Mouse (Mus musculus) small intestine, adult 2 months (tissue): Measurements from ENCODE around the gene Hist3h2a. TPM values are rescaled to one million over a fixed set of nuclear protein-coding genes. Genes with fewer than 3 reads are reported as not detected.

ENCODE experiments used
- H3K27ac ChIP-seq: fragments of 200-500 bp; 2 replicates; pipeline ENCODE4 v1.5.1; 2012; ENCODE audit warnings: low read depth, low read length, control low read depth, inconsistent platforms; ENCODE audit not compliant: insufficient read depth
- H3K27me3 ChIP-seq: fragments of 200-500 bp; 2 replicates; pipeline ENCODE4 v1.6.1; 2012; ENCODE audit warnings: mild to moderate bottlenecking, moderate library complexity, low read length, inconsistent platforms; ENCODE audit not compliant: control insufficient read depth, insufficient read depth
- H3K36me3 ChIP-seq: fragments of 200-500 bp; 2 replicates; pipeline ENCODE4 v1.6.1; 2012; ENCODE audit warnings: mild to moderate bottlenecking, low read length, control low read depth, inconsistent platforms; ENCODE audit not compliant: control insufficient read depth, insufficient read depth
- H3K4me1 ChIP-seq: fragments of 200-500 bp; 2 replicates; pipeline ENCODE4 v1.6.1; 2012; ENCODE audit warnings: low read length, inconsistent platforms, mixed read lengths; ENCODE audit not compliant: control insufficient read depth, insufficient read depth, insufficient read length
- H3K4me3 ChIP-seq: fragments of 200-500 bp; 2 replicates; pipeline ENCODE4 v1.5.1; 2012; ENCODE audit warnings: low read depth, mild to moderate bottlenecking, control low read depth, inconsistent platforms, low read length, moderate library complexity
- CTCF ChIP-seq: fragments of 200-500 bp; IDR thresholded peaks from 2 replicates; pipeline ENCODE4 v1.5.1; 2012; ENCODE audit warnings: low read depth, mild to moderate bottlenecking, control low read depth, inconsistent platforms, low read length, moderate library complexity, mixed read lengths; ENCODE audit not compliant: insufficient replicate concordance, insufficient read length; ENCODE audit errors: extremely low read depth
- POLR2A ChIP-seq: fragments of 200-500 bp; IDR thresholded peaks from 2 replicates; pipeline ENCODE4 v1.6.1; 2012; ENCODE audit warnings: low read depth, mild to moderate bottlenecking, control low read depth, inconsistent platforms, low read length, moderate library complexity
- WGBS: fragments of 180-500 bp; shearing (Covaris S2); methylation state at CpG from one replicate; pipeline ENCODE4 v1.1.7; 2018; 5-methylcytosine and 5-hydroxymethylcytosine counted together
- polyA plus RNA-seq: library from polyadenylated mRNA; depleted of rRNA; stranded (reverse); fragments of >200 nt; gene quantifications from 2 replicates; pipeline ENCODE4 v1.2.3, GENCODE M21; 2012

Hist3h2a gene
- polyA plus RNA-seq, 1 experiment, result 12.1 TPM

DNA sequence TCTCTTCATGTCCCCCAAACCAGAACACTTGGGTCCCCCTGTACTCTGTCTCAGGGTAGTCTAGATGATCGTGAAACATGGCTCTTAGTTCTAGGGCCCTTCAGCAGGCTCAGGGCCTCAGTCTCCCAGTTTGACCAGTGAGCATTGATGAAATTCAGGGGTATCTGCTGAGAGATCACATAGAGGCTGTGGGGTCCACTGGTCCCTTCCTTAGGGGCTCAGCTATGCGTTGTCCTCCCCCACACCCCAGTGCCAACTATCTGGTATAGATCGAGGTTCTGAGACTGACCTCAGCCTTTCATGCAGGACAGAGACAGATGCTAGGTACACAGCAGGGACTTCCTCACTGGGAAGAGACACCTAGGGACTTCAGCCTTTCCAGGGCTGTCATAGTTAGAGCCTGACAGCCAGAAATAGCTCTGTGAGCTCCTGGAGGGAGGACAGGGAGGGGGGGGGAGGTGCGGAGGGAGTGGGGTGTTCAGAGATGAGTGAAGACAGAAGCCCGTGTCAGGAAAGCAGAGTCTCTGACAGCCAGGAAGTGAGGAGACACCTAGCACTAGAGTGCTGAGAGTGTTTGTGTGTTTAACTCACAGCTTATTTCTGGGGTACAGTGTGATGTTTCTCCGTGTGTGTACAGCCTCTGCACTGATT is 29.3 kb downstream of the Hist3h2a start:
- H3K27me3 ChIP-seq, result no peaks in the 10 kb centered on the region
- no peak overlapping the region for H3K27ac ChIP-seq
- no peak for TF ChIP-seq CTCF
- WGBS, result 83% methylated on average over 6 of the region's 6 CpGs
- peaks cover 51% of the 10 kb centered on the region for H3K36me3 ChIP-seq
- H3K4me3 ChIP-seq, result no peak overlapping the region
- peaks cover 28% of the 10 kb centered on the region for H3K4me1 ChIP-seq

GRCm38 (mm10) chr11:58984657-58985056 is 30.2 kb downstream of the Hist3h2a start:
- H3K4me3 ChIP-seq, result no peak overlapping the region
- H3K27ac ChIP-seq, result no peak overlapping the region
- peaks cover 23% of the 10 kb centered on the region for H3K4me1 ChIP-seq
- WGBS, result 89% methylated on average over 7 of the region's 7 CpGs
- peaks cover 59% of the 10 kb centered on the region for H3K36me3 ChIP-seq
- H3K27me3 ChIP-seq, result no peaks in the 10 kb centered on the region
- no peak for TF ChIP-seq POLR2A
- TF ChIP-seq CTCF, result no peak

- H3K4me1 ChIP-seq, result peaks cover 20% of the 10 kb centered on the region
- H3K27ac ChIP-seq, result no peak overlapping the region
- 70% methylated on average over 3 of the region's 3 CpGs for WGBS
- peaks cover 66% of the 10 kb centered on the region for H3K36me3 ChIP-seq
- no peaks in the 10 kb centered on the region for H3K27me3 ChIP-seq
- TF ChIP-seq CTCF (no peak), POLR2A (no peak)
- H3K4me3 ChIP-seq, result no peak overlapping the region
Measured at GRCm38 (mm10) chr11:58985299-58985917, 30.9 kb downstream of the Hist3h2a start.

GRCm38 (mm10) chr11:58989166-58989565 is 34.7 kb downstream of the Hist3h2a start:
- WGBS, result 95% methylated on average over 4 of the region's 4 CpGs
- no peak overlapping the region for H3K27ac ChIP-seq
- peaks cover 5% of the 10 kb centered on the region for H3K4me1 ChIP-seq
- TF ChIP-seq POLR2A, result no peak
- TF ChIP-seq CTCF, result no peak
- 0 out of 2 replicates have a peak, but pooled peaks cover under 1% of the 10 kb centered on the region for H3K27me3 ChIP-seq
- H3K36me3 ChIP-seq, result peaks cover 50% of the 10 kb centered on the region
- H3K4me3 ChIP-seq, result no peak overlapping the region

DNA sequence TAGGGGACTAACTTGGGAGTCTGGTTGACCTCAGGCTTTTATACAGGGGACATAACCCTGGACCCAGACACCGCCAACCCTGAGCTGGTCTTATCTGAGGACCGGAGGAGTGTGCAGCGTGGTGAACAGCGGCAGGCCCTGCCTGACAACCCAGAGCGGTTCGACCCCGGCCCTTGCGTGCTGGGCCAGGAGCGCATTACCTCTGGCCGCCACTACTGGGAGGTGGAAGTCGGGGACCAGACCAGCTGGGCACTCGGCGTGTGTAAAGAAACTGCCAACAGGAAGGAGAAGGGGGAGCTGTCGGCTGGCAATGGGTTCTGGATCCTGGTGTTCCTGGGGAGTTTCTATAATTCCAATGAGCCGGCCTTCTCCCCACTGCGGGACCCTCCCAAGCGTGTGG is 35.7 kb downstream of the Hist3h2a start:
- Histone ChIP-seq H3K4me1 (peaks cover 11% of the 10 kb centered on the region), H3K4me3 (no peak overlapping the region), H3K36me3 (peaks cover 40% of the 10 kb centered on the region), H3K27ac (no peak overlapping the region), H3K27me3 (0 out of 2 replicates have a peak, but pooled peaks cover 4% of the 10 kb centered on the region)
- TF ChIP-seq POLR2A (no peak), CTCF (no peak)
- WGBS, result 89% methylated on average over 17 of the region's 17 CpGs

- WGBS, result 63% methylated on average over 9 of the region's 9 CpGs
- peaks cover 37% of the 10 kb centered on the region for H3K36me3 ChIP-seq
Measured at GRCm38 (mm10) chr11:58990794-58991193, 36.3 kb downstream of the Hist3h2a start.

DNA sequence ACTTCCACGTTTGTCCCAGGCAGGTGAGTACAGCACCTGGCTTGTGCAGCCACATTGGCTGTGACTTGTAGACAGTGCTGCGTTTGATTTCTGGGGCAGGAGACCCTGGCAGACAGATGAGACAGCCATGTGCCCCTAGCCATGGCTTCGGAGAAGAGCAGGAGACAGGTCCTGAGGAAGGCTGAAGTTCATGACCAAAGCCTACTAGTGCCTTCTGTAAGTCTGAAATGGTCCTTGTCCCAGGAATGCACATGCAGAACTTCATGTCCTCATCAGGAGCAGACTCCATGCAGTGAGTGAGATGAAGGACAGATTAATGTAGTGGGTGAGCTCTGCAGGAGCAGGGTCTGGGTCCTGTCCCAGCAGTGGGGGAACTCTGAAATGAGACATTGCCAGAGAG is 37.4 kb downstream of the Hist3h2a start:
- WGBS, result 66% methylated on average over 3 of the region's 3 CpGs
- H3K4me3 ChIP-seq, result no peak overlapping the region
- peaks cover 12% of the 10 kb centered on the region for H3K4me1 ChIP-seq
- no peak overlapping the region for H3K27ac ChIP-seq
- no peak for TF ChIP-seq POLR2A
- TF ChIP-seq CTCF, result no peak
- 0 out of 2 replicates have a peak, but pooled peaks cover 4% of the 10 kb centered on the region for H3K27me3 ChIP-seq
- H3K36me3 ChIP-seq, result peaks cover 32% of the 10 kb centered on the region

More at GRCm38 (mm10) chr11:58990794-58991193, 36.3 kb downstream of the Hist3h2a start:
- Histone ChIP-seq H3K4me3 (no peak overlapping the region), H3K4me1 (peaks cover 12% of the 10 kb centered on the region), H3K27ac (no peak overlapping the region), H3K27me3 (0 out of 2 replicates have a peak, but pooled peaks cover 4% of the 10 kb centered on the region)
- no peak for TF ChIP-seq CTCF
- TF ChIP-seq POLR2A, result no peak
